Mouse (Mus musculus) G1E (cell line): ENCODE results near the gene Pde8b. TPM values are rescaled to one million over a fixed set of nuclear protein-coding genes. Genes with fewer than 3 reads are reported as not detected.

Source experiments
- ATAC-seq: 2 replicates; pipeline ENCODE4 v1.8.0; 2016; ENCODE audit warnings: mild to moderate bottlenecking; ENCODE audit not compliant: insufficient number of reproducible peaks, poor library complexity, low FRiP score, severe bottlenecking; ENCODE audit errors: extremely low read depth
- DNase-seq: peaks from one replicate; pipeline ENCODE4 v3.0.0; 2012; ENCODE audit warnings: low spot score
- H3K27me3 ChIP-seq: 2 replicates; pipeline ENCODE4 v1.6.1; 2012; ENCODE audit warnings: mild to moderate bottlenecking, low read length, inconsistent platforms; ENCODE audit not compliant: insufficient read depth
- H3K36me3 ChIP-seq: replicated peaks from 2 replicates; pipeline ENCODE3; 2012; ENCODE audit warnings: mild to moderate bottlenecking, inconsistent platforms
- H3K4me1 ChIP-seq: 2 replicates; pipeline ENCODE4 v1.6.1; 2012; ENCODE audit warnings: low read depth, low read length, inconsistent platforms, mixed read lengths; ENCODE audit not compliant: insufficient read depth
- H3K4me3 ChIP-seq: 2 replicates; pipeline ENCODE4 v1.5.1; 2012; ENCODE audit warnings: low read depth, mild to moderate bottlenecking, inconsistent platforms, low read length, moderate library complexity, mixed read lengths
- H3K9me3 ChIP-seq: replicated peaks from 2 replicates; pipeline ENCODE4 v1.6.1; 2012; ENCODE audit warnings: inconsistent platforms
- CTCF ChIP-seq: IDR thresholded peaks from 2 replicates; pipeline ENCODE4 v1.5.1; 2012; ENCODE audit warnings: low read depth, low read length, inconsistent platforms, mixed read lengths
- GATA1 ChIP-seq: IDR thresholded peaks from 2 replicates; pipeline ENCODE4 v1.6.1; 2012; ENCODE audit warnings: borderline replicate concordance, low read length, inconsistent platforms, mixed read lengths
- GATA2 ChIP-seq: IDR thresholded peaks from 2 replicates; pipeline ENCODE4 v1.6.1; 2012; ENCODE audit warnings: low read depth, low read length, inconsistent platforms, borderline replicate concordance
- POLR2AphosphoS5 ChIP-seq: IDR thresholded peaks from 2 replicates; pipeline ENCODE4 v1.6.1; 2012; ENCODE audit warnings: low read depth, low read length, inconsistent platforms; ENCODE audit not compliant: insufficient replicate concordance
- TAL1 ChIP-seq: conservative IDR thresholded peaks from 2 replicates; pipeline ENCODE4 v1.6.1; 2012; ENCODE audit warnings: low read depth, low read length, inconsistent platforms, mixed read lengths
- polyA plus RNA-seq: library from polyadenylated mRNA; stranded (reverse); fragments of >175 nt; gene quantifications from 2 replicates; pipeline ENCODE4 v1.2.3, GENCODE M21; 2012
- total RNA-seq, 2 experiments: library from RNA; stranded (forward) in 1 of 2; stranded (reverse) in 1 of 2; fragments of 200-1000 nt in 1 of 2; fragments of >200 nt in 1 of 2; fragmentation: Nextera tagmentation in 1 of 2; gene quantifications; 2 replicates each; pipeline ENCODE4 v1.2.3; 2014 to 2017

Gene Pde8b
- total and polyA plus RNA-seq, 3 experiments = 0.22 TPM; not detected in 2

GRCm38 (mm10) chr13:95243026-95243425 lies 7.1 kb downstream of the Pde8b start:
- H3K27me3 ChIP-seq = peaks cover 8% of the 10 kb centered on the region
- H3K4me1 ChIP-seq = no peaks in the 10 kb centered on the region
- no peak overlapping the region for H3K4me3 ChIP-seq
- H3K9me3 ChIP-seq = no peaks in the 10 kb centered on the region
- H3K36me3 ChIP-seq = no peaks in the 10 kb centered on the region
- DNase-seq (no peak), ATAC-seq (no peak)
- TF ChIP-seq GATA2 (no peak), POLR2AphosphoS5 (no peak), GATA1 (no peak), CTCF (no peak), TAL1 (no peak)

- DNase-seq (no peak), ATAC-seq (no peak)
- H3K4me1 ChIP-seq = no peaks in the 10 kb centered on the region
- peaks cover 11% of the 10 kb centered on the region for H3K27me3 ChIP-seq
- no peak overlapping the region for H3K4me3 ChIP-seq
- H3K36me3 ChIP-seq = no peaks in the 10 kb centered on the region
- H3K9me3 ChIP-seq = no peaks in the 10 kb centered on the region
- no peak for TF ChIP-seq CTCF
- no peak for TF ChIP-seq POLR2AphosphoS5
- TF ChIP-seq GATA2 = no peak
- TF ChIP-seq GATA1 = no peak
- TF ChIP-seq TAL1 = no peak
These were observed 12.6 kb downstream of the Pde8b start for GRCm38 (mm10) chr13:95237488-95237887.

- no peak for TF ChIP-seq CTCF
- DNase-seq (no peak), ATAC-seq (no peak)
- peaks cover 3% of the 10 kb centered on the region; the same call in 1 of the 2 replicates for H3K27me3 ChIP-seq
- no peaks in the 10 kb centered on the region for H3K4me1 ChIP-seq
- no peak overlapping the region for H3K4me3 ChIP-seq
- H3K36me3 ChIP-seq = no peaks in the 10 kb centered on the region
- no peaks in the 10 kb centered on the region for H3K9me3 ChIP-seq
These were observed 14.9 kb downstream of the Pde8b start for GRCm38 (mm10) chr13:95235261-95235660.

- Histone ChIP-seq H3K36me3 (no peaks in the 10 kb centered on the region), H3K9me3 (no peaks in the 10 kb centered on the region), H3K4me1 (no peaks in the 10 kb centered on the region), H3K27me3 (peaks cover 7% of the 10 kb centered on the region; the same call in 1 of the 2 replicates), H3K4me3 (no peak overlapping the region)
- no peak for TF ChIP-seq POLR2AphosphoS5
- no peak for TF ChIP-seq GATA2
- no peak for TF ChIP-seq GATA1
- no peak for TF ChIP-seq TAL1
- TF ChIP-seq CTCF = no peak
- no peak for DNase-seq
- no peak for ATAC-seq
These were observed 18.6 kb downstream of the Pde8b start for GRCm38 (mm10) chr13:95231366-95232138.

GRCm38 (mm10) chr13:95230326-95230725 lies 19.8 kb downstream of the Pde8b start:
- H3K9me3 ChIP-seq = no peaks in the 10 kb centered on the region
- DNase-seq (no peak), ATAC-seq (no peak)
- H3K4me1 ChIP-seq = no peaks in the 10 kb centered on the region
- H3K4me3 ChIP-seq = no peak overlapping the region
- TF ChIP-seq GATA2 = no peak
- TF ChIP-seq TAL1 = no peak
- H3K36me3 ChIP-seq = no peaks in the 10 kb centered on the region
- peaks cover 7% of the 10 kb centered on the region; the same call in 1 of the 2 replicates for H3K27me3 ChIP-seq

GRCm38 (mm10) chr13:95224491-95224890 lies 25.6 kb downstream of the Pde8b start:
- DNase-seq (no peak), ATAC-seq (no peak)
- no peaks in the 10 kb centered on the region for H3K9me3 ChIP-seq
- no peak overlapping the region for H3K4me3 ChIP-seq
- peaks cover 9% of the 10 kb centered on the region for H3K27me3 ChIP-seq
- H3K36me3 ChIP-seq = no peaks in the 10 kb centered on the region
- no peaks in the 10 kb centered on the region for H3K4me1 ChIP-seq
- TF ChIP-seq GATA1 = no peak
- no peak for TF ChIP-seq GATA2
- no peak for TF ChIP-seq POLR2AphosphoS5
- TF ChIP-seq CTCF = no peak

GRCm38 (mm10) chr13:95223427-95223772 lies 26.7 kb downstream of the Pde8b start:
- Histone ChIP-seq H3K36me3 (no peaks in the 10 kb centered on the region), H3K27me3 (peaks cover 9% of the 10 kb centered on the region), H3K9me3 (no peaks in the 10 kb centered on the region), H3K4me1 (no peaks in the 10 kb centered on the region), H3K4me3 (no peak overlapping the region)
- TF ChIP-seq GATA1 (no peak), POLR2AphosphoS5 (no peak), GATA2 (no peak), CTCF (no peak), TAL1 (no peak)
- ATAC-seq (no peak), DNase-seq (no peak)
